Mouse (Mus musculus) adrenal gland, postnatal 25 days (tissue): Measurements from ENCODE around the gene Spen. TPM values are rescaled to one million over a fixed set of nuclear protein-coding genes. Genes with fewer than 3 reads are reported as not detected.
A peak's percentile ranks its signal among the peaks of the same experiment; 100 is the strongest.
"Not testable (repeated sequence)": the region's sequence is repeated elsewhere in the genome, so short reads cannot be mapped to it uniquely, and the experiment has no call there.

Experiments used
- DNase-seq: peaks from one replicate; pipeline ENCODE4 v3.0.0; 2021; ENCODE audit warnings: mixed read lengths
- total RNA-seq: library from RNA; stranded (reverse); gene quantifications from 2 replicates; pipeline ENCODE4 v1.2.3, GENCODE M21; 2021

Spen gene
- total RNA-seq, 1 experiment from 2014 or later = 79.4 TPM

DNA sequence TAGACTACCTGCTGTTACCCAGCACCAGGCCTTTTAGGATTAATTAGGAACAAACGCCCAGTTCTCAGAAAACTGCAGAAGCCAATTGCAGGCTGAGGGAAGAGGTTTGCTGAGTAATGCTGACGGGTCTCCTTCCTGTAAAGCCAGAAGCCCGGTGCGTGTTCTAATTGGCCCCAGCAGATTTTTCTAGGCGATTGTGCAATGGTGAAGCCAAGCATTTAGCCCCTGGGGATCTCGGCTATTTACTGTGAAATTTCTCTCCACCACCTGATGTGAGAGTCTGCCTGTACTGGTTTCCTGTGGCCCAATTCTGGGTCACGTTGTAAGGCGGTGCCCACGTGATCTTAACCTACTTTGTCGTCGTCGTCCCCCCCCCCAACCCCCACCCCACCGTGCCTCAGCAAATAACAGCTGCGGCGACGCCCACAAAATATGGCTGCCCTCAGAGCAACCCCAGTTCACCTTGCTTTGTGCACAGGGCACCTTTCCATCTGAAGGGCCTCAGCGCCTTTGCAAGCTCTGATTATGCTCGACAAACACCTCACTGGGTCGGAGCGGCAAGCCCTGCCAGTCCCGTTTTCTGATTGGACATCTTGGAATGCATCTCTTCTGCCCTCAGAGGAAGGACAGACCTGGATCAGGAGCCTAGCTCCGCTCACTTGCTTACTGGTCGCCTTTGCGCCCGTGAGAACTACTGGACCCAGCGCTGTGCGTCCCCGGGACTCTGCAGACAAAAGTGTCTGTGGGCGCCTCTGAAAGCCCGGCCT, 20.9 kb upstream of the Spen start:
- DNase-seq = peak; percentile 72

DNA sequence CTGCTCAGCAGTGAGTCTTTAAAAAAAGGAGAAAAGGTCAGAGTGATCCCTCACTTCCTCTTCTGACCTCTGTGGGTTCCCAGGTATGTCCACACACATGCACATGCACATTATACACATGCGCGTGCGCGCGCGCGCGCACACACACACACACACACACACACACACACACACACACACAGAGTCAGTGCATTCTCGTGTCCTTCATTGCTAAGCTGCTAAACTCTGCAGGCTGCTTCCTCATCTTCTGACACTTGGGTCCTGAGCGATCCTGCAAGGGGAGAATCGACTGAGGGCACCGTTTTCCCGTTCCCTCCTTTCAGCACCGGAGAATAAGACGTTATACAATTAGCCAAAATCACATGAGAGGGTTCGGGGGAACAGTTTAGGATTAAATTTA, 20.3 kb upstream of the Spen start:
- no peak for DNase-seq

DNA sequence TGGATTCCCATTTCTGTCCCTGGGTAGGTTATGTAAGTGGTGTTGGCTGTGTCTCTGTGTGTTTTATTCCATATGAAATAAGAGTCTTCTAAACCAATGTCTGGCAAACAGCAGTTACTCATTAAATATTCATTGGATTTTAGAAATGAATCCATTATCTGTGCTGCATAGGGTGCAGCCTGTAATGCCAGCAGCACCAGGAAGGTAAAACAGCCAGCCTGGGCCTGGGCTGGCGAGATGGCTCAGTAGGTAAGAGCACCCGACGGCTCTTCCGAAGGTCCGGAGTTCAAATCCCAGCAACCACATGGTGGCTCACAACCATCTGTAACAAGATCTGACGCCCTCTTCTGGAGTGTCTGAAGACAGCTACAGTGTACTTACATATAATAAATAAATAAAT, 17.8 kb upstream of the Spen start:
- not testable (repeated sequence) for DNase-seq

DNA sequence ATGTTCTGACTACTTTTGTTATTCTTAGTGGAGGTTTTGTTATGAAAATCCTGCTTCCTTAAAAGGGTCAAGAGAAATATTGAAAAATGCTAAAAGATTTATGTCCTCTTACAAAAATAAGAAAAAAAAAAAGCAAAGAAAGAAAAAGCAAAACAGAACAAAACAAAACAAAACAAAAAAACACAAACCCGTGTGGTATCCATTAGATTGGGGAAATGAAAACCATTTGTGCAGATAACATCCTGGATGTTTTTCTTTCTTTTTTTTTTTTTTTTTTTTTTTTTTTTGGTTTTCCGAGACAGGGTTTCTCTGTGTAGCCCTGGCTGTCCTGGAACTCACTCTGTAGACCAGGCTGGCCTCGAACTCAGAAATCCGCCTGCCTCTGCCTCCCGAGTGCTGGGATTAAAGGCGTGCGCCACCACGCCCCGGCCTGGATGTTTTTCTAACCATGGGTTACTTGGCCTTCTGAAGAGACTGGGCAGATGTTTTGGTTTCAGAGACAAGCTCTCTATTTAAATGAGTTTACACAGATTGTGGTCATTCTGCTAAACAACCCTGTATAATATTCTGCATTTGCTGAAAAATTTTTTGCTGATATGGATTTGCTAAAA, 16.0 kb upstream of the Spen start:
- not testable (repeated sequence) for DNase-seq

DNA sequence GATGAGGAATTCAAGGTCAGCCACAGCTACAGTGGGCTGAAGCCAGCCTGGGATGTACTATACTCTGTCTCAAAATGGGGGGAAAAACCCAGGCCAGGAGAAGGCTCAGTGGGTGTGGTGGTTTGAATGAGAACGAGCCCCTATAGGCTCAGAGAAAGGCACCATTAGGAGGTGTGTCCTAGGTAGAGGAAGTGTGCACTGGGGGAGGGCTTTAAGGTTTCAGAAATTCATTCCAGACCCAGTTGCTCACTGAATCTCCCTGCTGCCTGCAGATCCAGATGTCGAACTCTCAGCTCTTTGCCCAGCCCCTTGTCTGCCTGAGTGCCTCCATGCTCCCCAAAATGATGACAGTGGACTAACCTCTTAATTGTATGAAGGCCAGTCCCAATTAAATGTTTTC, 14.1 kb upstream of the Spen start:
- no peak for DNase-seq

DNA sequence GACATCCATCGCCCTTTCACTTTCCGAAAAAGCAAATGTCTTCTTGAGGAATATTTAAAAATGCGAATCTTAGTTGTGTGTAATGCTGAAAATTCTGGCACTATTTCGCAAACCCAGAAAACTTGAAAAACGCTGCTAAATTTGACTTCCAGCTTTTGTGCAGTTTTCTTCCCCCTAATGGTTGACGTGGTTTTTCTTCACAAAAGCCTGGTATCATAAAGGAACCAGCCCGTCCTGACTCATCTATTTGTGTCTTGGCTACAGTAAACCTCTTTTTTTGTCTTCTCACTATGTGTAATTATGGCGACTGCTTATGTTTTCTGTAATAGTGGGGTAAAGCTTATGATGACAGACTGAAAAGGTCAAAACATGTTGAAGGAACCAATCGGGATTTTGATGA, 8.9 kb upstream of the Spen start:
- no peak for DNase-seq

DNA sequence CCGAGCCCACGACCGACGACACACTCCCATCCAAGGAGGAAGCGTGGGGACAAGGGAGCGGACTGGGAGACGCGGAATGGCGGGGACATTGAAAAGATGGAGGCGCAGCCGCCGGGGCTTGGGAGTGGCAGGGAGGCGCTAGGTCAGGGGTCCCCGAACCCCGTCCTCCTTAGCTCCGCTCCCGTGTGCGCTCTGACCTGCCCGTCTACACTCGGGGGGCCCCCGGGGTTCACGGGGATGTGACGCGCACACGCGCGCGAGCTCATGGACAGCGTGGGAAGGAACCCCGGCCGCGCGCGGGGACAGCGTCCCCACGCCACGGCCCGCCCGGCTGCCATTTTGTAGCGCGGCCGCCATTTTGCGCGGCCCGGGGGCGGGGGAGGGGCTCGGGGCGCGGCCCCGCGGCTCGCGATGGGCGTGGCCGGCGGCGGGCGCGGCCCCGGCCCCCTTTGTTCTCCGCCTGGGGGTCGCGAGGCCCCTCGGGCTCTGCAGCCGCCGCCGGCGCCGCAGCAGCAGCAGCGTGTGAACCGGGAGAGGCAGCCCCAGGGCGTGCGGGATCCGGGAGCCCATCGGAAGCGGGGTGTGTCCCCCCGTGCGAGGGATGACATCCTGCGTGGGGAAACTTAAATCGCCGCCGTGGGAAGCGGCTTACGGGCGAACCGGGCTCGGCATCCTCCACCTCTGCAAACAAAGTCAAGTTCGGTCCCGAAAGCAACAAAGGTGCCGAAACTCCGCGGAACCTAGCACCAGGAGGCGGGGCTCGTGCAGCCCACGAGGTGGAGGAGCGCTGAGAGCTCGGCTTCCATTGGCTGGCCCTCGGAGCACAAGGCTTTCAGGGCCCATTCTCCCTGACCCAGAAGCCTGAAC, 8.2 kb upstream of the Spen start:
- DNase-seq = peak; percentile 83

DNA sequence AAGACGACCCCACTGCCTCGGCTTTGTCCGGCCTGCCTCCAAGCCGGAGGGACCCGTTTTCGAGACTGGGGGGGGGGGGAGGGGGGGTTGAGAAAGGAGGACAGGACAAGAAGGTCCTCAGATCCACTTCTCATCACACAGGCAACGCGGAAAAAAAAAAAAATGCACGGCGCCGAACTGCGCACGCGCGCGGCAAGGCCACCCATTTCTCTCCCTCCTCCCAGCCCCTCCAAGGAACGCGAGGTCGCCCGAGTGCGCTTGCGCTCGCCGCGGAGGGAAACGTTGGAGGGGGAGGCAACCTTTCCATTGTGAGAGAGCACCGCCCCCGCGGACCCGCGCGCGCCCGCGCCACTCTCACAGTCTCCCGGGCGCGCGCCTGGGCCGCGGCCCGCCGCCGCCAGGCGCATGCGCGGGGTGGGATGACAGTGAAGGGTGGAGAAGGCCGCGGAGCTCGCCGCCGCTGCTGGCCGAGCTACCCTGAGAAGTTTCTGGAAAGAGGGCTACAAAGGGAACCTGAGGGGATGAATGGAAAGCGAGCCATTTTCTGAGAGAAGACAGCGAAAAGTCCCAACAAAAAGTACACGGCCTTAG, 7.4 kb upstream of the Spen start:
- peak; percentile 100 for DNase-seq

DNA sequence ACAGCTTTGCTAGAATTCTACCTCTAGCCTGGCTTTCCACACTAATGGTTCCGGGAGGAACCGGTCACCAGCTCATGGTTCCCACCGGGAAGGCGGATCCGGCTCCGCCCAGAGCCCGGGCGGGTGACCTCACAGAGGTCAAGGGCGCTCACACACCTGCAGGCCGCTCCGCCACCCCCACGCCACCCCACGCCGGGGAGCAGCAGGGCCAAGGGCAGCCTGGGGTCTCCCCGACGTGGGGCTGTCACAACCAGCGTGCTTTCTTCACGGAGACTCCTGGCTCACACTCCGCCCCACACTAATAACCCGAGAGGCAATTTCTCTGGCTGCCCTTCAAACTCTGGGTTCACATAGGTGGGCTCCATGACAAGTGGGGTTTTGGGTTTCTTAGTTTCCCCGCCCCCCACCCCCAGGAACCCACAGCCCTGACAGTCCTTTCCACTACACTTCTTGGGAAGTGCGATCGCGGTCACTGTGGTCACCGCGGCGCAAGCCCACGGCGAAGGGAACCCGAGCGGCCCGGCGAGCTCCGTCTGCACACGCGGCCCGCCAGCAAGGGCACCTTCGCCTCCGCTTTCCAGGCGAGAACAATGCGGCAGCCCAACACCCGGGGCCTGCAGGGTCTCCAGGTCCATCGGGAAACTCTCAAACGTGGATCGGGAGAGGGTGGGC, 6.8 kb upstream of the Spen start:
- DNase-seq = peak; percentile 80

DNA sequence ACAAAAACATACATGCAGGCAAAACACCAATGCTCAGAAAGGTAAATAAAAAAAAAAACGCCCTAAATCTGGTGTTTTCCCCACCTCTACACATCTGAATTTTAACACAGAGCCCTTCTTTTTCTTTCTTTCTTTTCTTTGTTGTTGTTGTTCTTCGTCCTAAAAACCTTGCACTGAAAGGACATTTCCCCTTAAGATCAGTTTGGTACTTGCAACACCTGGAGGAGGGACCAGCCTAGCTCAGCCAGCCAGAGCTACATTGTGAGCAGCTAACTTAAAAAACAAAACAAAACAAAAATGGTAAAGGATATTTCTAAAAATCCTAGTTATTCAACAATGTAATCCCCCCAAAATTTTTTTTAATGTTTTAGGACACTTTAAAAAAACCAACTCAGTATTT, 6.1 kb upstream of the Spen start:
- DNase-seq = no peak

DNA sequence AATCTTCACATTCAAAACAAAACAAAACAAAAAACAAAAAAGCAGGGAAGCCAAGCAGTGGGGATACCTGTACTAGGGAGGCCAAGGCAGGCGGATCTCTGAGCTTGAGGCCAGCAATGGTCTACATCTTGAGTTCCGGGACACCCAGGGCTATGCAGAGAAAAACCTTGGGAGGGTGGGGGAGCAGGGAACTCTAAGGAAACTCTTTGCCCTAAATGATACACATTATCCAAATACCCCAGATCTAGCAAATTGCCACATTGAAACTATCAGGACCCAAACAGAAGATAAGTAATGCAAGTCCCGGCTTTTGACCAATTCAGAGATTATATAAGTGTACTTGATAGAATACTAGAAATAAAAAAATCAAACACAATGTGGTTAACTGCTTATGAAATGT, 5.2 kb upstream of the Spen start:
- no peak for DNase-seq

DNA sequence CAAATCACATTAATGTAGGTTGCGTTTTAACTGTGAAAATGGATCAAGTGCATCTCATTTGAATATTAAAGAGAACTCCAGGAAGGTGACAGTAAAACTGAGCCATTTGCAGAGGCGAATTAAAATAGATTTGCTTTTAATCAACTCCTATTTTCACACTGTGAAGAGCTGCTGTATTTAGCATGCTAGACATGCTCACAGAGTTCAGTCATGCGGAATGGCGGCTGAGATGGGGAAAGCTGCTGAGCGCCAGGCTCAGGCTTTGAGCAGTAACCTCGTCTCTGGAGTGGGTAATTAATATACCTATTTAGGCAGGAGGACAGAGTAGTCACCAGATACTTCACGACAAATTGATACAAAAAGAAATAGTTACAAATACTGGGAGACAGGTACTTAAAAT, 3.5 kb upstream of the Spen start:
- DNase-seq = no peak

DNA sequence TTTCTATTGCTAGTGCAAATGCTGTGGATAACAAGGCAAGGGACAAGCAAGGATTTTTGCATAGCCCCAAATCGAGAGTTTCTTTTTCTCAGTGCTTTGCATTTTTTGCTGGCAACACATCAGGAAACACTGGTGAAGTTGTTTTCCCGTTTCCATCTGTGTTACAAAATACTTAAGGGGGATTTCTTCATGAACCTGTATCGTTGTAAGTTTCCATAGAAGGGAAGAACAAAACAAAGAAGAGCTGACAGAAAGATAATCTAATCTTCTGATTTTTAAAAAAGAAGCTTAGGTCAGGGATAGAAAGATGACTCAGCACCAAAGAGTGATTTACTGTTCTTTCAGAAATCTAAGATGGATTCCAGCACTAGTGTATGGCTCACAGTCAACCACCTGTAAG, 2.4 kb upstream of the Spen start:
- no peak for DNase-seq

DNA sequence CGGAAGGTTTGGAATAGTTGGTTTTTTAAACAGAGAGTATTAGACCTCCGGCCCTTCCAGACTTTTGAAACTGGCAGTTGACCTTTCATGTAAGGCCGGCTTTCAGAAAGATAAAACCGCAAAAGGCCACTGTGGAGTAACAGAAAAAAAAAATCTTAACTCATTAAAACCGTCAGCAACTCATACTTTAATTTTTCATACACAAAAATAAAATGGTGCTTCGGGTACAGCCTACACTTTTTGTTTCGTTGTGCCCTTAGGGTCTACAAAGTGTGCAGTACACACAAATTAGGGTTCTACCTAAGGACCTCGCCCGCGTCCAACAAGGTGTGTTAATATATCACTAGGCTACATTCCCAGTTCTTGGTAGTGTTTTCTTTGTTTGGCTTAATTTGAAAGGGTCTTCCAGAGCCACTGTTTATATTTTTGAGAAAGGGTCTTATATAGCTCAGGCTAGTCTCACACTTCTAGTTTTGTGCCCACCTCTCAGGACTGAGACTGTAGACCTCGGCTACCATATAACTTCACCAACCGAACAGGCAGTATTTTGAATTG, 893 bp upstream of the Spen start:
- no peak for DNase-seq

DNA sequence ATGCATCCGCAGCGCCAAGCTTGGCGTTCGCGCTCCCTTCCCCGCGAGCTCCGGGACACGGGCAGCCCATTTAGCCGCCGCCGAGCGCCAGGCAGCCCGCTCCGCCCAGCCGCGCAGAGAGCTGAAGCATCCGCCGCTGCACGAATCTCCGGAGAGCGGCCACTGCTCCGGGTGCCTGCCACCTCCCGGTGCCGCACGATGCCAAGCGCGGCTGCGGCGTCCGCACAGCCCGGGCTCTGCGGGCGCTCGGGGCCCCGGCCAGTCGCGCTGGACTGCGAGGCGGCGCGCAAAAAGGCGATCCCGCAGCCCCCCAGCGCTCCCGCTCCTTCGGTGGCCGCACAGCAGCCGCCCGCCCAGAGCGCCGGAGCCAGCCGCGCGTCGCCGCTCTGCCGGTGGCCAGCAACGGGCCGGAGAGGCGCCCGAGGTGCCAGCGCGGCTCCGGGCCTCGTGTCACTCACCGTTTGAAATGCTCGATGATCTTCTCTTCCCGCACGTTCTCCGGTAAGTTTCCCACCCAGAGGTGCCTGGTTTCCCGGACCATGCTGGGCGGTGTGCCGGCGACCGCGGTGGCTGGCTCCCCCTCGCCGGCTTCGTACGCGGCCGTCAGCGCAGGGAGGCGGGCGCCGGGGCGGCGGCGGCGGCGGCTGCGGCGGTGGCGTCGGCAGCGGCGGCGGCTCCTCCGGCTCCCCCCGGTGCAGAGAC, 540 bp downstream of the Spen start:
- peak; percentile 53 for DNase-seq

DNA sequence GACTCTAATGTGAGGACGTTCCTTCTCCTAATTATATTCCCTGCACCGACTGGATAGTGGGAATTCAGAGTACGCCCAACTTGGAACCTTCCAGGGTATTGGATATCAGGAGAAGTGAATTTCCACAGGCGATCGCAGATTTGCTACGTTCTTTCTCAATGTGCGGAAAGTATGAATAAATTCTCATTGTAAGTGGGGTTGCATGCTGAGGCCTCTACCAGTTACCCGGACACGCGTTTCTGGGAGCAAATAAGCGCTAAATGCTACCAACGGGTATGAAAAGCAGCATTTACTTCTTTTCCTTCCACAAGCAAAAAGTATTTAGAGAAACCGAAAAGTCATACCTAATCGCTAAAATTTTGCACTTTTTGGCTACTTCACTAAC, 1.2 kb downstream of the Spen start:
- no peak for DNase-seq

DNA sequence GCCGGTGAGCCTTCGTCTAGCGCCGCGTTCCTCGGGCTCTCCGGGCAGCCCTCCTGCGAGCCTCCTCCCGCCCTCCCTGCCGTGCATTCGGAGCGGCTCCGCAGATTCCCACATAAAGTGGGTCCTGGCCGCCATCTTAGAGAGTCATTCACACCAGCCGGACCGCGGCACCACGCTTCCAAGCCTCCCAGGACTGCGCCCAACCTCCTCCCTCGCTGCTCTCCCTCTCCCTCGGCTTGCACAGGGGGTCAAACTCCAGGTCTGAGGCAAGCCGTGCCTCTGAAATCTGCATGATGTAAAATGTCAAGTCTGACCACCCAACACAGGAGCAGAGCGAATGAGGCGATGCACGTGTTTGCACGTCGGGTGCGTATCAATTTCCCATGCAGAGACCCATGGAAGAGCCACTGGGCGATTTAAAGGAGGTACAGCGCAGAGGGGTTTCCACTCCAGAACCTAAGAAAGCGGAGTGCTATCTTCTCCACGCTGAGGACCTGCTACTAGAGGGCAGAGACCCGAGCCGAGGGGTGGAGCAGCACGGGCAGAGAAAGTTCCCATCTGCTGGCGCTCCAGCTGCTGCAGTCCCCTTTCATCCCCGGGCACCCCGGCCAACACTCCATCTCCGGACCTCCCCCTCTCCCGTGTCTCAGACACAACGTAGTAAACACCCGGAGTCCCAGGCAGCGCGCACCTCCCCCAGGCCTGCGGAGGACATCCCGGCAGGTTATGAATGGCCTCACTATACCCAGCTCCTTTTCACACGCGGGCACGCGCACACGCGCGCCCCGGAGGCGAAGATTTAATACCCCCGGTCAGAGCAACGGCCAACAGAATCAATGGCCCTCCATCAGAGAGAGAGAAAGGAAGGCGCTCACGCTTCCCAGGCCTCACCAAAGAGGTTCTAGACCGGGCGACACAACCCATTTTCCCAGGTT, 1.8 kb downstream of the Spen start:
- DNase-seq = peak; percentile 67

DNA sequence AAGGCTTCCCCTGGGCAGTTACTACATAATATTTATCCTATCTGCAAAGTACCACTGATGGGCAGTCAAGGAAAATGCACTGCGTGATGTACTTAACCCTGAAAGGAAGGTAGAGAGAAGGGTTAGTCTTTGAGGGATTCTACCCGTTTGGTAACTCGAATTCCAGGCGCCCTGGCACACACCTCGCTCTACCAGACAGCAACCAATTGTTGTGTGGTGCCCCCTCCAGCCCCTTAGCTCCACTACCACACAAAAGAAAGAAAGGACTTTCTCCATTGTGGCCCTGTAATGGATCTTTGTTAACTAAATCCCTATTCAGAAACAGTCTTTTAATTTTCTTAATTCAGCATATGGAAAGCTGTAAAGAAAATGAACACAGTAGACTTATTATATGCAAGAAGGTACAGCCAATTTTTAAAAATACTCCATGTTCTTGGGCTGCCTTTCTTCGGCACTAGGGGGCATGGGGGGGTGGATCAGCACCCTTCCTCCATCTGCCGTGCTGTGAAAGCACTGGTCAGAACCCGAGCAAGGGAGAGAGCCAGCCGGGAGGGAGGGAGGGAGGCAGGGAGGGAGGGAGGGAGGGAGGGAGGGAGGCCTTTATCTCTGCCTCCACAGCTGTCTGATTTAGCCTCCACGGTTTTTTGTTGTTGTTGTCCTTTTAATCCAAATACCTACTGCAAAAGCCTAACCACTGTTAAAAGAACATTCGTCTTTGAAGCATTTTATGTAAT, 3.3 kb downstream of the Spen start:
- peak; percentile 47 for DNase-seq

DNA sequence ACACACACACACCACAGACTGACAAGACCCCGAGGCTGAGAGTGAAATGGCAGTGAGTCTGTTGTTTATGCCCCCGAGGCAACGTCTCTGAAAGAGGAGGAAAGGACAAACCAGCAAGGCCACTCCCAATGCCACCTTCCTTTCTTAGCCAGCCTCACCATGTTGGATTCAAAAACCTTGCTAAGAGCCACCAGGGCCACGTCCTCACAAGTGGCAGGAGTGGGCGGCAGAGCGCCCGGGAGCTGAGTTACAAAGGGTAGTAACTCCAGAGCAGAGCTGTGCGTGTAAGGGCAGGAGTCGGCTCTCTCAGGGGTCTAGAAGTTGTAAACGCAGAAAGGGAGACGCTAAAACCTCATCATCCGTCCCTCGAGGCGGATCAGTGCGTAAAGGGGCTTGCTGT, 7.4 kb downstream of the Spen start:
- no peak for DNase-seq
